Mouse (Mus musculus) retina, postnatal 7 days (tissue): ENCODE results near the gene Eid2b.

Experiments
- DNase-seq: peaks from one replicate; pipeline ENCODE4 v3.0.0-alpha.2; 2012; ENCODE audit warnings: low read depth, low spot score

The Eid2b gene

DNA sequence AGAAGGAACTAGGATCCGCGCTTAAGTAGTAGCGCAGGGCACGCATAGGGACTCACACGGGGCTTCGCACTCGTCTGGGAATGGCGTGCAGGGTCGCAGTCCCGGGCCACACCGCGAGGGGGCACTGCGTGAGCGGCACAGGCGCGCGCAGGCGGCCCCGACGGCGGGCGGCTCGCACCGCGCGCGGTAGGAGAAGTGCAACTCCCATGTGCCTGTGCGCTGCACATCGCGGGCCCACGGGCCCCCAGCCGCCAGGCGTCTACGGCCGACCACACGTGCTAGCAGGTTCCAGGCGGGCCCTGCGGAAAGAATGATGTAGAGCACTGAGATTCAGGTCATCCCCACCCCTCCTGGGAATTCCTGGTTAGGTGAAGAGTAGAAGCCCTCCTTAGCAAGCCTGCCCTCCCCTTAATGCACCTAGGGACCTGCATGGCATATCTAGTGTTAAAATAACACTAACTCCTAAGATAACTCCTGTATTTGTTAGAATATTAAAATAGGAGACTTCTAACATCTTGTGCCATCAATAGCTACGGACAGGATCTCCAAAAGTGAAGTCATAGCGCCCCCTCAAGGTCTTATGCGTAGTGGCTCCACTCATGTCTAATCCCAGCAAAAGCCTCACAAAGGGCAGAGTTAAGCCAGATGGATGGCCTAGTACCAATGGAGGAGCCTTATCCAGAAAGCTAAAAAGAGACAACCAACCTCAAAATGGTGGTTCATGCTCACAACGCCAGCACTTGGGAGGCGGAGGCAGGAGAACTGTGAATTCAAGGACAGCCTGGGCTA is 21.5 kb downstream of the Eid2b start:
- DNase-seq, result peak; percentile 83

DNA sequence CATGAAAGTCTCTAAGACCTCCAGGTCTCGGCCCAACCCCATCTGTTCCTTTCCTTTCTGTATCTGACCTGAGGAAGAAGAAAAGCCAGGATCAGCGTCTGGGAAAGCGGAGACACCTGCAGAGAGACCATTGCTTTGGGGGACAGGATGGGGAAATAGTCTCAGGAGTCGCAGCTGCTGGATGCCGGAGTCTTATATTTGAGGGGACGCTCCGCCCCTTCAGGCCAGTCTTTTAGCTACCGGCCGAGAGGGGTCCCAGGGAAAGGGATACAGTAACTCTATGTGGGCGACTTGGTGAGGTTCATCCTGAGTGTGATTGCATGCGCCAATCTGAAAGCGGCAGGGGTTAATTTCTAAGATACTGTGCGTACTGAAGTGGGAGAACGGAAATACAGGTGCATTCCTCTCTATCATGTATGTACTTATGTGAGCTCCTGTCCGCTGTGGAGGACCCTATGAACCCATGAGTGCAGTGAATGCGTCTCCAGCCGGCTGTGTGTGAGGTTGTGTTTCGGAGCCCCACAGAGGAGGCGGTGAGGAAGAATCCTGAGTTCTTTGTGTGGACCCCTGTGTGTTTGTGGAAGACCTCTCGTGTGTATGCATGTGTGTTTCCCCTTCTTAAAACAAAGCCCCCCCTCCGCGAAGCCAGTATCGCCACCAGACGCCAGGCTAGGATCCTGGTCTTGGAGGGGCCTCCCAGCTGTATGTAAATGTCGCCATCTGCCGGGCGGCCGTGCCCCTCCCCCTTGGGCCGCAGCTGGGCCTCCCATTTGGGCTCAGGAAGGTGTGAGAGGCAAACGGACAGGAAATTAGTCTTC is 24.3 kb downstream of the Eid2b start, which contains the start of gene Dll3:
TSS of gene Dll3 (minus strand) at position 623 of the 818 bp plus-strand sequence.
- peak; percentile 52 for DNase-seq

- no peak for DNase-seq
These were observed 28.1 kb downstream of the Eid2b start for GRCm38 (mm10) chr7:28305641-28306040.

GRCm38 (mm10) chr7:28306216-28306615 is 28.7 kb downstream of the Eid2b start:
- no peak for DNase-seq

DNA sequence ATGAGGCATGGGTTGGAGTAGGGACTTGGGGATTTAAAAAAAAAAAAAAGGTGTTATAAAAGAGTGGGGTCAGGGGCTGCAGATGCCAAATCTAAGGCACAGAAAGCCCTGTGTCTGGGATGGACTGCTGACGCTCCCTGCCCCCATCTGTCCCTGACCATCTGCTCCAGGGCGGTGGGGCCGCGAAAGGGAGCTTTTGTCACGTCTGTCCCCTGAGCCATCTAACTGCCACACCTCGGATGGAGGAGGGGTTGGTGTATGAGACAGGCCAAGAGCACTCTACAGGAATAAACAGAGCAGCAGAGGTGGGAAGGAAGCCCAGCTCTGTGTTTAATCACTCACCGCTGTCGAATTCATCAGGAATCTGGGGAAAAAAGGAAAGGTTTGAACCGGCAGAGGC is 32.2 kb downstream of the Eid2b start:
- DNase-seq, result no peak

- DNase-seq, result no peak
These were observed 33.8 kb downstream of the Eid2b start for GRCm38 (mm10) chr7:28311151-28311925.

- DNase-seq, result peak; percentile 95
These were observed 34.5 kb downstream of the Eid2b start, which contains the start of gene Timm50 for GRCm38 (mm10) chr7:28311926-28312543. Gene Timm50 (minus strand): TSS chr7:28312072.

DNA sequence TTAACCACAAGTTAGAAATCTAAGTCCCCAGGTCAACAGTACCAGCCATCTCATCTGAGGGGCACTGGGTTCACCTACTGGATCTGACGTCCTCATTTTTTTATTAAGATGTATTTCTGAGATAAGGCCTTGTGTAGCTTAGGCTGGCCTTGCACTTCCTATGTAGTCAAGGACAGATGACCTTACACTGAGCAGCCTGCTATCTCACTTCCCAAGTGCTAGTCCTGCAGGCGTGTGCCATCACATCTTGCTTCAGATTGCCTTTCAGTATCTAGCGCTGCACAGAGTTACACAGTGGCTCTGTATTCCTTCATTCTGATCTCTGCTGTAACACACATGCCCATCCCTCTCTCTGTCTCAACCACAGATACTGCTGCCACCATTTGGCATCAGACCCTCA is 40.5 kb downstream of the Eid2b start:
- no peak for DNase-seq

DNA sequence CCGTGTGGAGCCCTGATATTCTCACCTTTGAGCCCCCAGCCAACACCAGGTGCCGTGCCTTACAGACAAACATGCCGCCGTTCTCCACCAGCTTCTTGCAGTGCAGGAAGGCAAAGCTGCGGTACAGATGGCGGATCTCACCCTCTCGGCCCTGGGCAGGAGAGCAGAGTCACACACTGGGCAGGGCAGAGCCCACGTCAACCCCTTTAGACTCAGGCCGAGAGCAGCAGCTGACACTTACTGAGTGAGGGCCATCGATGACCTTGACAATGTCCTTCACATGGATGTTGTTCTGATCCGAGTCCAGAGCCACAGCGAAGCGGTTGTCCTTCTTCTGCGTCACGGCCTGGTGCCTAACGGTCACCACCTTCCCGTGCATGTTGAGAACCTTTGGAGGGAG is 41.2 kb downstream of the Eid2b start:
- DNase-seq, result no peak

GRCm38 (mm10) chr7:28321974-28322720 is 44.6 kb downstream of the Eid2b start:
- DNase-seq, result no peak

DNA sequence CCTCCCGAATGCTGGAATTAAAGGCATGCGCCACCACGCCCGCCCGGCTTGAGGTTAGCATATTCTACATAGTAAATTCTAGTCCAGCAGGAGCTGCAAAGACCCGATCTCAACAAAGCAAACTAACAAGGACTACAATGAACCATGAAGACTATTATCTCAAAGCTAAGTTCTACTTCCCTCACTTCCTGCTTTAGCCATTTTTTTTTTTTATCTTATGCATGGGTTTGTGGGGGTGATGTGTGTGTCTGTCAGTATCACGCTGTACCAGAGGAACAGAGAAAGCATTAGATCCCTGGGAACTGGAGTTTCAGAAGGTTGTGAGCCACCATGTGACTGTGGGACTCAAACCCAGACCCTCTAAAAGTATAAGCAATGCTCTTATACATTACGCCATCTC is 47.8 kb downstream of the Eid2b start:
- DNase-seq, result no peak

DNA sequence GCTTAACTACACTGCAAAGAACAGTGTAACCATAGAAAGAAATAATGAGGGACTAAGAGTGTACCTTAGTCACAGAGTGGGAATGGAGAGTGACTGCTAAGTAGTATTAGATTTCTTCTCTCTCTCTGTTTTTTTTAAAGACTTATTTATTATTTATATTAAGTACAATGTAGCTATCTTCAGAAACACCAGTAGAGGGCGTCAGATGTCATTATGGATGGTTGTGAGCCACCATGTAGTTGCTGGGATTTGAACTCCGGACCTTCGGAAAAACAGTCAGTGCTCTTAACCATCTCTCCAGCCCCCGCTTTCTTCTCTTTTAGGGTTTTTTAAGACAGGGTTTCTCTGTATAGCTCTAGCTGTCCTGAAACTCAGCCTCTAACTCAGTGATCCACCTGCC is 48.9 kb downstream of the Eid2b start:
- DNase-seq, result no peak

DNA sequence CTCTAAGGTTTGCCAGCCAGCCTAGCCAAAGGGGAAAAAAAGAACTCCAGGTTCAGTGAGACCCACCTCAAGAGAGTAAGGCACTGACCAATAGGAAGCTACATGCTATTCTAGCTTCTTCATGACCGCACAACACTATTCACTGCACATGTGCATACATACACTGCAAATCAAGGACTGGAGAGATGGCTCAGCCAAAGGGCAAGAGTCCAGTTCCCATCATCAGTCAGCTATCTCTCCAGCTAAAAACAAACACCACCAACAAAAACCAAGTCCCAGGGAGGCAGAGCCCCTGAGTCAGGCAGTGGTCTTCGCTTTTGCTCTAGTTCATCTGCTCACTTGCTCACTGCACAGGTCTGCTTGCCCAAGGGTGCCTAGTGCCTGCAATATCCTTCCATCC is 50.7 kb downstream of the Eid2b start:
- DNase-seq, result no peak
